Mouse (Mus musculus) spleen, adult 2 months (tissue): ENCODE measurements around the gene B4galt5.

ENCODE experiments used
- CTCF ChIP-seq: fragments of 200-500 bp; IDR thresholded peaks from 2 replicates; pipeline ENCODE4 v1.5.1; 2011; ENCODE audit warnings: mild to moderate bottlenecking, inconsistent platforms; ENCODE audit not compliant: insufficient read depth, insufficient read length, insufficient replicate concordance; ENCODE audit errors: extremely low read depth
- POLR2A ChIP-seq: fragments of 200-500 bp; IDR thresholded peaks from 2 replicates; pipeline ENCODE4 v1.6.1; 2011; ENCODE audit warnings: low read depth, low read length, inconsistent platforms

- TF ChIP-seq CTCF (no peak), POLR2A (no peak)
Observed at GRCm38 (mm10) chr2:167302031-167302430, 47.0 kb downstream of the B4galt5 start.
